Mouse (Mus musculus) embryonic fibroblast, embryonic 13.5 days (primary cell): ENCODE results near the gene Vrk3.

Experiments used
- CTCF ChIP-seq: IDR thresholded peaks from 2 replicates; pipeline ENCODE4 v1.5.1; 2011; ENCODE audit warnings: mild to moderate bottlenecking, control low read depth, low read length, moderate library complexity, borderline replicate concordance; ENCODE audit not compliant: insufficient read depth
- POLR2A ChIP-seq: IDR thresholded peaks from 2 replicates; pipeline ENCODE4 v1.6.1; 2011; ENCODE audit warnings: low read depth, mild to moderate bottlenecking, control low read depth, low read length, moderate library complexity

DNA sequence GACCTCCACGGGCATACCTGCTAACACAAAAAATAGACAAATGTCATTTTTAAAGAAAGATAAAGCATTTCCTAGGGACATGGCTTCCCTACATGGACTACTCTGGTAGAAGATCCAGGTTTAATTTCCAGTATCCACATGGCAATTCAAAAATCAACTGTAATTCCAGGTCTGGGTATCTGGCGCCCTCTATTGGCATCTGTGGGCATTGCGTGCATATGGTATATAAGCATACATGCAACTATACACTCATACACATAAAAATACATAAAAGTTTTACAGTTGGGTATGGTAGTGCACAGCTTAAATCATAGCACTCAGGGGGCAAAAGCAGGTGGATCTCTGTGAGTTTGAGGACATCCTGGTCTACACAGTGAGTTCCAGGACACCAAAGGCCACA, 43.9 kb upstream of the Vrk3 start:
- no peak for TF ChIP-seq CTCF
- no peak for TF ChIP-seq POLR2A
